Mouse (Mus musculus) layer of hippocampus, postnatal 10 days (tissue): ENCODE measurements at regions not wholly inside any gene's neighbourhood (a gene's known extent, or its start where the extent isn't known, plus 50 kb on each side); places are given as distances from the start of the nearest gene placed in this dataset.

Experiments
- DNase-seq, 2 experiments: peaks; one replicate each; pipeline ENCODE4 v3.0.0; 2021; ENCODE audit warnings: low spot score in 2 of 2

DNA sequence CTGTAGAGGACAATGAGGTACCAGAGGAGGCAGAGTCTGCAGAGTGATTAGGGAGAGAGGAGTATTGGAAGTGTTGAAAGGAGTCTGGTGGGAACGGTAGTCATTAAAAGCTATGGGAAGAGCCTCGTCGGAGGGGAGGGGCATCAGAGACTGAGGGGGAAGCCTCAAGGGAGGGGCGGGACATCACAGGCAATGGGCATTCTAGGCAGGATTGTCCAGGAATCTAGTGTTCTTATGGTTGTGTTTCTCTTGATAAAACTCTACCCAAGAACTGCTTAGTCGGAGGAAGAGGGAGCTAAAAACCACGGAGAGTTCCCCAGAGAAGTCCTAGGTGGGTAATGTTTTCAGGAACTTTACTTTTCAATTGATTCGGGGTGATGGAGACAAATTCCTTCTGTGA lies 90.2 kb downstream of the Sec23ip start:
- DNase-seq = no peak

DNA sequence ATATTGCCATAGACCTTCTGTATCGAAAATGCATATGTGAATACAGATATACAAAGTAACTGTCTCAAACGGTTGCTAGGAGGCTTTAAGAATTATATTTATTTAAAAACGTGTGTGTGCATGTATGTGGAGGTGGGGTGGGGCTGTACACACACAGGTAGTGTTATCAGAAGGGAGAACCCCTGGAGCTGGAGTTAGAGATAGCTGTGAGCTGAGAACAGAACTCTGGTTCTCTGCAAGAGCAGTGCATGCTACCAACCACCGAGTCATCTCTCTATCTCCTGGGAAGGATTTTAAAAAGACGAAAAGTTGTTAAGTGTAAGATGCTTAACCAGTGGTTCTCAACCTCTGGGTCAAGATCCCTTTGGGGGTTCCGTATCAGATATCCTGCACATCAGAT lies 91.7 kb downstream of the Sec23ip start:
- DNase-seq = no peak

DNA sequence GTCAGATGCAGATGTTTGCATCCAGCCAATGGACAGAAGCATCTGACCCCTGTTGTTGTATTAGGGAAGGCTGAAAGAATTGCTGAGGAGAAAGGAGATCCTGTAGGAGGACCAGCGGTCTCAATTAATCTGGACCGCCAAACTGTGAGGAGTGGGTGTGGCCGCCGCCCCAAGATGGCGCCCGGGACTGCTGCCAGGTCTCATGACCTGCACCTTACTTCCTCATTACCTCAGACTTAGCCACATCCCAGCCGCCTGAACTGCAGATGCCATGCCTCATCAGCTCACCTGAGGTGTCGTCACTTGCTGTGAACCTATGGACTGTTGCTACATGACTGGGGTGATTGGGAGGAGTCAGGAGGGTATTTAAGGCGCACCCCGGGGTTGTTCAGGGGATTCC lies 97.8 kb downstream of the Sec23ip start:
- no peak for DNase-seq

DNA sequence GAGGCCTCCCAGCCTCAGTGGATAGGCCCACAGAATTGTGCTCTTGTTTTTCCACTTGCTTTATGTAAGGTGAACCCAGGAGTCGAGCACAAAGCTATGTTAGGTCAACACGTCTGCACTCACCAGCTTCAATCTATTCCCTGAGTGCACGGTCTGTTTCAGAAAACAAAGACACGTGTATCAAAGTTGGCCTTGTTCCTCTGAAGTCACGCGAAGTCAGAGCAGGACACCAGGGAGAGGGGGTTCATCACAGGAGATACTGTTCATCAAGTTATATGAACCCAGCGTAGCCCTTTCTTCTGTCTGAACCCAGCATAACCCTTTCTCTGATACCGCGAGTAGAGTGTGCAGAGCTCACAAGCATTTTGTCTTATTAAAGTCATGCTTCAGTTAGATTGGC lies 98.8 kb downstream of the Sec23ip start:
- DNase-seq = no peak

DNA sequence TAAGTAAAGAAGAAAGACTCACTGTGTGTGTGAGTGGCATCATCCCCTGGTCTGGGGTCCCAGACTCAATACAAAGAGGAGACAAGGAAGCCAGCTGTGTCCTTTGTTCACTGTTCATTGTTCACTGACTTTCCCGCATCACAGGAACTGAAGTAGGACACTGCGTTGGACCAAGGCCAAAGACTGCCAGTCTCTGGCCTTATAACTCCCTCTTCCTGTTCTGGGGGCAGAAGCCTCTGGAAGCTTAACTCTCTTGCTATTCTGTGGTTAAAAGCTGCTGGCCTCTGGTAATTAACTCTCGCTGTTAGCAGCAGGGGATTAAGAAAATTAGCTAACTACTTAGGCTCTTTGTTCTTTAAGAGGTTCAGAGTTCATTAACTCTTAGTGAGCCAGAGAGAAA lies 104.5 kb downstream of the Sec23ip start:
- no peak for DNase-seq

DNA sequence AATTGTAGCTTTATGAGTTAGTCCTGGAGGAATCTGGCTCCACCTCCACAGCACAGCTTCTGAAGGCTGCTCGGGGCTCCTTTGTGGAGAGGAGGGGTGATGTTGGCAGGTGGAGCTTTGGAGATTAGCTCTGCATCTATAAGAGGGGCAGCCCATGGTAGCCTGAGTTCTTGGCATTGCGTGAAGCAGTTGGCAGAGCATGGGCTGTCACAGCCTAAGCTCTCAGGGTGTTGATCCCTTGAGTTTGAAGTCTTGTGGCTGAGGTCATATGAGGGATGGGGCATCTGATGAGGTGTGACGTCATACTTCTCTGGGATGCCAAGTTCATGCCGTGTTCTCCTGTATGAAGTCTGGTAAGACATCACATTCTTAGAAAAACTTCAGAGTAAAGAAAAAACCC lies 109.5 kb downstream of the Sec23ip start:
- no peak for DNase-seq

DNA sequence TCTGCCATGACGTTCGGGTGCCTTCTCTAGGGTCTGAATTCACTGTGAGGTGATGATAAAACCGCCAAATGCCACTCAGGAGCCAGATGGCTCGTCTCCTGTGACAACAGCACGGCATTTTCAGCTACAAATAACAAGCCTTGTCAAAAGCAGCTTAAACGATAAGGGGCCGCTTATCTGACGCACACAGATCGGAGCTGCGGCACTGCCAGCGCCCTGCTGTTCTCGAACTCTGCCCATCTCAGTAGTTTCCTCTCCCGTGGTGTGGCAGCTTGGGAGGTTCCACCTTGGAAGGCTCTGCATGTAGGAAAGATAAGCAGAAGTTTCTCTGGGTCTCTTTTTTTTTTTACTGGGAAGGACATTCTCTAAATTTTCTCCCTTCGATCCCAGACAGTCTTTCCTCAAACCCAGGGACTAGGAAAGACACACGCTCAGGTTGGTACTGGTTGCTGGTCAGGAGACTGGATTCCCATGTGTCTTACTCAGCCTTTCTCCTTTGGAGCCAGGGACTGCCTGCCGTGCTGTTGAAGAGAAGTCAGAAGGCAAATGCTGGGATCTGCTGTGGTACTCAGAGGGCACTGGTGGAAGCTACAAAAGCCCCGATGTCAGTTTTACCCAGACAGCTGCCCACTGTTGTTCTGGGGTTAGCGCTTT lies 110.1 kb downstream of the Sec23ip start:
- DNase-seq = peak in 1 of 2 experiments; percentile 17

DNA sequence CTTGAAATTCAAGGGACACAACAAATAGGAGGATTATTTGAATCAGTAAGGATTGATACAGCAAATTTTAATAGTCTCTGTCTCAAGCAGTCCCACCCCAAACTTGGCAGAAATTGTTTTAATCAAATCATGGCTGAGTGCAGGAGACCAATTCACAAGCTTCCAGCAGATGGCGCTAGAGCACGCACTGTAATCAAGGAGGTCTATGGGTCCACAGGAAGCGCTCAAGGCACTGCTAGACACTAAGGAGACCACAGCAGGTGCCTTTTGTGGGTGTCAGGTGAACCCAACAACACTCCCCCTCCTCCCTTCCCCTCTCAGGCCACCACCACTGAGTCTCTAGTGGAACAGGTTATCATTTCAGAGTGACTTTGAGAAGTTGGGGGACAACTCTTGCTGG lies 115.4 kb downstream of the Sec23ip start:
- peak; percentile 85 to 89 for DNase-seq

DNA sequence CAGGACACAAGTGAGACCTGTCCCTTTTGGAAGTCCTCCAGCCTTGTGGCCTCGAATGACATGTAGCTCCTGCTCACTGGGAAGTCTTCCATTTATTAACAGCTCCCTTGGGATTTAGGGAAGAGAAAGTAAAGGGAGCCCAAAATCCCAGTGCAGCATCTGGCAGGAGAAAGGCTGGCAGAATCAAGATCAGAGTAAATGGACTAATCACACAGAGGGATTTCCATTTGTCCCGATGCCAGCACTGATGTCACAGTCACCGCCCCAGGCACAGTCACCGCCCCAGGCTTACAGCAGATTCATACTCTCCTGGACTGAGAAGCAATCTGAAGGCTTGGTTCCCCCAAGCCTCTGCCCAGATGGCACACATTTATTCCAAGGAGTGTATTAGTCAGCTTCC lies 116.0 kb downstream of the Sec23ip start:
- DNase-seq = peak; percentile 35 to 50

DNA sequence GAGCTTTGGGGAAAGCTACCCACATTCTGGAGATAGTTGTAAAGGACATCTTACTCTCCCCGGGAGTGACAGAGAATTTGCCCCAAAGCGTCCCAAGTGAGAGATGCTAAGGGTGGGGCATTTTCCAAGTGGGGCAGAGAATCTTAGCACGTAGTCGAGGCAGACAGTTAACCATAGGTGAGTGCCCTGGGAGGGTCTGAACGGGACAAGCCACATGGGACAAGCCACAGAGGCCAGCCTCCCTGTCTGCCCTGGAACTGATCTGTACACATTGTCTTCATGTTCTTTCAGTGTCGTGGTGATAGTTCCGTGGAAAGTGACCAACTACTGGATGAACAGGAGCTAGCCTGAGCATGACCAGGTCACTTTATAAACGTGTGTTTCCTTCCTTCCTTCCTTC lies 116.6 kb downstream of the Sec23ip start:
- DNase-seq = no peak

DNA sequence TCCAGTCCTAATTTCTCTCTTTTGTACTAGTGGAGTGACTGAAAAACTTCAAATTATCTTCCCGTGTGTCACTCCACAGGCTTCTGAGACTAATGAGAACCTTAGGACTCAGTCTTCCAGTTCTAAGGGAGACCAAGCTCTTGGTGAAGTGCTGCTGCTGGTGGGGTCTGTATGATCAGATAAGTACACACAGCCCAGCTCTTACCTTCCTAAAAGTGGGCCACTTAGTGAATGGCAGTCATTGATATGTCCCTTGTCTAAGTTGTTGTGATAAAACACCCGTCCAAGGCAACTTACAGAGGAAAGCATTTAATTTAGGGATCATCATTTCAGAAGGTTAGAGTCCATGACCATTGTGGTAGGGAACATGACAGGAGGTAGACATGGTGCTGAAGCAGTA lies 124.1 kb downstream of the Sec23ip start:
- DNase-seq = no peak

DNA sequence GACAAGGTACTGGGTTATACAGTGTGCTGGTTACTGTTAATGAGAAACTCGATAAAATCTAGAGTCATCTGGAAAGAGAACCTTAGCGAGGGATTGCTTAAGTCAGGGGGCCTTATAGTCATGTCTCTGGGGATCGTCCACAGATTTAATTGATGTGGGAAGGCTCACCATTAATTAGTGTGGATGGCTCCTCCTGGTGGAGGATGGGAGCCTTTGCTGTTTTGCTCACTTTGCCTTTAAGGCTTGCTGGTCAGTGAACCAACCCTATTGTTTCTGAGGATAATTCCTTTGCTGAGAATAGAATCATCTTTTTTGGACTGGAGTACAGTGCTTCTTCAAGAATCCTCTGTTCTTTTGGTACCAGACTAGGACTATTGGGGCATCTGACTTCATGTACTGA lies 139.3 kb downstream of the Sec23ip start:
- no peak for DNase-seq

DNA sequence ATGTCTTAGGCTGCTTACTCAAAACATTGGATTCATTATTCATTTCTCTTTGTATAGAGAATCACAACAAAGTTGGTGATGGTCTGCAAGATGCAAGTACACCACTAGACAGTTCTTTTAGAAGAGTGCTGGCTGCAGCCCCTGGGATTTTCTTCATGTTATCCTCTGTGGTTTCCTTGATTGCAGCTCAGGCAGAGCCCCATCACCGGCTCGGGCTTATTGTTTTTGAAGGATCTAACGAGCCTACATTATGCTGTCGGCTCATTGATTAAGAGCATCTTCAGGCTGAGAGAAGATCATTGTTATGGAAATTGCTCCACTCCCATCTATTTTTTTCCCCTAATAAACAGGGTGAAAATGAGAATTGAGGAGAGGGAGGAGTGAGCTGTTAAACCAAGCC lies 140.8 kb downstream of the Sec23ip start:
- DNase-seq = no peak

DNA sequence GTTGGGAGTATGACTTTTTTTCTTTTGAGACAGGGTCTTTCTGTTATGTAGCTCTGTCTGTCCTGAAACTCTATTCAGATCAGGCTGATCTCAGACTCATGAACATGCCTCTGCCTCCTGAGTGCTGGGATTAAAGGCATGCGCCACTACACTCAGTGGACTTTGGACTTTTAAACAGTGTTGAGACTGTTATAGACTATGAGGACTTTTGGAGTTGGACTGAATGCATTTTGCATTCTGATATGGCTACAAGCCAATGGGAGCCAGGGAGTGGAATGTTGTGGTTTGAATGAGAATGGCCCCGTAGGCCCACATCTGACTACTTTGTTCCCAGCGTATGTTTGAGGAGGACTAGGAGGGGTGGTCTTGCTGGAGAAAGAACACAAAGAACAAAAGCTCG lies 165.4 kb downstream of the Sec23ip start:
- DNase-seq = no peak

DNA sequence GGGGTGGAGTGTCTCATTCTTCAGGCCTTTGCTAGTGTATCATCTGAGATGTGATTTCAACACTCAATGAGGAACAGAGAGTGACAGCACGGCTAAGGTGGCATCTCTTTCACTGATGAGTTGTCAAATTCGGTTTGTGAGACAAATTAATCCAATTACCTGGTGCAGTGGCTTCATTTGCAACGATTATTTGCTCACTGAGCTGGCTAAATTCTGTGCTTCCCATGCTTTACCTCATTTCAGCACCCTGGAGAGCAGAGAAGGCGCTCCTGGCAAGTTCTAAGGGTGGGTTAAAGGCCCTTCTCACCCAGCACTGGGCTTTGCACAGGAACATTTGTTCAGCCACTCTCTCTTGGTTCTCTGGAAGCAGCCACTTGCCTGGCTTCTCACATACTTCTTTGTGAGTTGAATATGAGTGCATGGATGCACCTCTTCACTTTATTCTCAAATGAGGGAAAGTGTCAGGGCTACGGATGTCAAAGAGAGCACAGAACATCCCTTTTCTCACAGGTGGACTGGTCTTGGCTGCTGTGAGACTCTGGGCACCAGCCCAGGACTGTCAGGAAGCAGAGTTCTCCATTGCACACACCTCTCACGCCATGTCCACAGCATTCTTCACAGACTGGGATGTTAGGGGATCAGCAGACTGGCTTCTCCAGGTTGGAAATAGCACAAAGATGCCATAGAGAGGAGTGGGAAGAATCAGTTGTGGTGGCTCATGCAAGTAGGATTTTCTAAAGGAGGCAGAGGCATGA lies 193.4 kb downstream of the Sec23ip start:
- no peak for DNase-seq

DNA sequence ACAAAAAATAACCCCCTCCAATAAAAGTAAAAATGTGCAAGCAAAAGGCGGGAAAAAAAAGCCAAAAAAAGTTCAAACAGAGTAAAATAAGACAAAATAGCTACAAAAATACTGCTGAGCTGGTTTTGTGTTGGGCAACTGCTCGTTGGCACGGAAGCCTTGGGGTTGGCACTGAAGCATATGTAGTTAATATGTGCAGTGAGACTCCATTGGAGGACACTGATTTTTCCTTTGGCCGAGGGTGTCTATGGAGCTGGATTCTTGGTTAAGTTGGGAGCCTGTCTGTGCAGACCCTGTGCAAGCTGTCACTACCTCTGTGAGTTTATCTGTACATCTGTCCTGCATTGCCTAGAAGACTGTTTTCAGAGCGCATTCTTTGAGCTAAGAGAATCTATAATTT lies 215.8 kb downstream of the Sec23ip start:
- DNase-seq = peak; percentile 17 to 24

DNA sequence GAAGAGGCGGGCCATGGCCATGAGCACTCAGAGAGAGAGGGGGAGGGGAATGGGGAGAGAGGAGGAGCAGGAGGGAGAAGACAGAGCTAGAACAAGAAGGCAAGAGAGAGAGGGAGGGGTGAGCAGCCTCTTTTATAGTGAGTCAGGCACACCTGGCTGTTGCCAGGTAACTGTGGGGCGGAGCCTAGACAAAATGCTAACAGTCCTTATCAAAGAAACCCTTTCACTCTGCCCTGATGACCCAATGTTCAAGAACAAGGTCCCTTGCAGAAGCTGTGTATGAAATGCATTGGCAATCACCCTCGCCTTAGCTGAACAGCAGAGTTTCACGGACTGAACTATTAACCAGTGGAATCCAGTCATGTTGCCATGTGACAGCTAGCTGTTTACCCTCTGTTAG lies 235.2 kb downstream of the Sec23ip start:
- DNase-seq = no peak

DNA sequence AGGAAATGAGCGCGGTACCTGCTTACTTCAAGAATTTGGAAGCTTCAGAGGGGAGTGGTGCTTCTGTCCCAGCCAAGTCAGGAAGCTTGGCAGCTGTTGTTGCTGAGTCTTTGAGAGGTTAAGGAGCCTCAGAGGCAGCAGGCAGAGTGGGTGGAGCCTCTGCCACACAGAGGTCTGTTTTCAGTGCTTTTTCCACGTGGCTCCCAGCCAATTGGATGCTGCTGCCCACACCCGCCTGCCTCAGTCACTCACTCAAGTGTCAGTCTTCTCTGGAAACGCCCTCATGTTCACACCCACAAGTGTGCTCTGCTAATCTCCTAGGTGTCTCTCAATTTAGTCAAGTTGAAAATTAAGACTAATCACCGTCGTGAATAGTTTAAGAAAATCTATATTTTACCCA lies 236.1 kb downstream of the Sec23ip start:
- no peak for DNase-seq

DNA sequence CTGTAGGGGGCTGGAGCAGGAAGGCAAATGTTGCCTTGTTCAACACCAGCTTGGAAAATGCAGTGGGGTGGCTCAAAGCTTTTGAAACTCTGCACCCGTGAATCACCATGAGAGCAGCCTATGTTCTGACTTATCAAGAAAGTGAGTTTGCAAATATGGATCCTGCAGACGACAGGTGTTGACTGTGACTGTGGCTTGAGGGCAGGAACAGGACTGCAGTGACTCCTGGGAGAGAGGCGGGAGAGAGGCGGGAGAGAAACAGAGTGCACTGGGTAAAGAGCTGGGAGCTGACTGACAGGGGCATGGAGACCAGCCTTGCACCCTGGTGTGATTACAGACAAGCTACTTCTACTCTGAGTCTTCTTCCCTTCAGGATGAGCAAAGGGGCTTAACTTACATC lies 254.0 kb downstream of the Sec23ip start:
- DNase-seq = peak in 1 of 2 experiments; percentile 4

DNA sequence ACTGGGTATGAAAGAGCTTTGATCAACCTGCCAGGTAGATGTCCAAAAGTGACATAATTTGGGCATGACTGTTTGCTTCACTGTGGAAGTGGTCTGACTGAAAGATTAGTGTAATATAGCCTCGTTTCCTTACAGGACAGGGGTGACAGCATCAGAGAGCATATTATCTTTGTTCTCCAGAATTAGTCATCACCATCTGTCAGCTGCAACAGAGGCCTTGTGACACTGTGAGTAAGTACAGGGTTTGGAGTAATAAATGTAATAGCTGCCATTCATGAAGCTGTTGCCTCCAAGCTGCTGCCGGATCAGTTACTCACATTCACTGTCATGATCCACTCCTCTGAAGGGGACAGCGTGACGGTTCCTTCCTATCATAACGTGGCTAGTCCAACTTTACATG lies 254.4 kb upstream of the Plpp4 start:
- DNase-seq = peak in 1 of 2 experiments; percentile 13

DNA sequence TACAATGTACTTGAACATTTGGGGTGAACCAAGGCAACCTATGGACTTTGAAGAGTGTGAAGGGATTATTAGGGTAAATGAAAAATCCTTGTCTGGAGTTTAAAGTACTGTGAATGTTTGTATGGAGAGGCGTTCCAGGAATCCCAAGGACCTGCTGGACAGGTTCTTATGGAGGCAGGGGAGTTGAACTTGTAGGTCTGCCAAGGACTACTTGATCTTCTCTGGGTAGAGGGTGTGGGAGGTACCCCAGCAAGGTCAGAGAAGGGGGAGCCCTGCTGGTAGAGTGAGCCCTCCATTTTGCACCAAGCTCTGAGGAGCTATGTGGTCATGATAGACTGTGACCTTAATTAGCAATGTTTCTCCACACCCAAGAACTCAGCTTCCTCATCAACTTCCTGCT lies 253.7 kb upstream of the Plpp4 start:
- no peak for DNase-seq

DNA sequence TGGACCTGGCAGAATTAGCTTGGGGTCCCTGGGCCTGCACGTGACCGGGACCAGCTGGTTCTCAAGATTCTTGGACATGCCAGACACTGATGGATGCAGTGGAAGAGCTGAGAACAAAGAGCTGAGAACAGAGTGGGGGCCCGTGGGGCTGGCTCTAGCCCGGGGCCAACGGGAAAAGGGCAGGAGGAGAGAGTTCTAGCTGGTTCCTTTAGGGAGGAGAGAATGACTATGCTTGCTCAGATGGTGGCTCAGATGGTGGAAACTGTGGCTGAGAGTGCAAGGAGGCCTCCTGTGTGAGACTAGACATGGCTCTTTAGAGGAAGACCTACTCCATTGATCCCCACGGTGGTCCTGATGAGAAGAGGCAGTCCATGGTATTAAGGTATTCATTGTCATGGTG lies 240.5 kb upstream of the Plpp4 start:
- DNase-seq = no peak

DNA sequence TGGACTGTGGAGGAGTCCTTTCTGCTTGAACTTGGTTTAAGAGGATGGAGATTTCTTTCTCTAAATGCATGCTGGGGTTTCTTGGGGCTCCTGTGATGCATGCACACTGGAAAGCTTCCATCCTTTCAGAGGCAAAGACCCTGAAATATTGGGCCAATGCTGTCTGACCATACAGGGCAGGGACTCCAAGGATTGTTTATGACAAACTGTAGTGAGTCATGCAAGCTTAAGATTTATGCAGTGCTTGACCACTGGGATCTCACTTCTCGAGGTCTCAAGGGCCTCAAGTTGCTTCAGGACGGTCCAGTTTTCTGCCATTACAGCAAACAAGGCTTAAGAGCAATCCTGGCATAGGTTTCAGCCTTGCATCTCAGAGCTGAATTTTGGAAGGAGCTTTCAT lies 229.7 kb upstream of the Plpp4 start:
- DNase-seq = no peak
